Mouse (Mus musculus): Measurements from ENCODE around the gene Tada1.

- TF ChIP-seq POLR2A (IDR thresholded peaks at IDR 0.05; ENCODE audit: extremely low read depth, insufficient read depth, low read length), result no peak
- no peak for TF ChIP-seq CTCF (IDR thresholded peaks at IDR 0.05; ENCODE audit: low read depth, low read length)
Observed at GRCm38 (mm10) chr1:166330752-166331151, 48.1 kb upstream of the Tada1 start.
